Mouse (Mus musculus) kidney, adult 2 months (tissue): ENCODE measurements at regions not wholly inside any gene's neighbourhood (a gene's known extent, or its start where the extent isn't known, plus 50 kb on each side); places are given as distances from the start of the nearest gene placed in this dataset.

Source experiments
- CTCF ChIP-seq: fragments of 200-500 bp; conservative IDR thresholded peaks from 2 replicates; pipeline ENCODE4 v1.5.1; 2011; ENCODE audit warnings: low read depth, mild to moderate bottlenecking, control low read depth, low read length, moderate library complexity, mixed read lengths; ENCODE audit not compliant: insufficient read depth, insufficient read length
- POLR2A ChIP-seq: fragments of 200-500 bp; IDR thresholded peaks from one replicate; pipeline ENCODE4 v1.6.1; 2011; ENCODE audit warnings: low read depth, low read length, control low read depth

DNA sequence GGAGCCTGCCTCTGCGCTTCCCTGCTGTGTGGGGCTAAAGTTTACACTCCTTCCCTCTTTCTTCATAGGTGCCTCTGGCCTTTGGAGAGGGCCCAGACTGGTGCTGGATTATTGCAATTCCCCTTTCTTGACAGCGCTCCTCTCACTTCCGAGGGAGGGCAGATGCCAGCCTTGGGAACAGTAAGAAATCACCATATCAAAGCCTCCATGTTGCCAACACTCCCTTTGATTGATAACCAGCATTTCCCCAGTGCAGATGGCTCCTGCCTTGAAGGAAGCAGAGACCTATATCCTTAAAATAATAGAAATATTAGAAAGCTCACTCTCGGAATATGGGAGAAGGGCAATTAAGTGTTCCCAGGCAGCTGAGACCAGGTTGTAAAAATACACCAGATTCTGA is 63.1 kb upstream of the Cep295 start:
- TF ChIP-seq POLR2A: no peak
- TF ChIP-seq CTCF: no peak
